20 mouse cellular contexts compared by ENCODE assay signal in genomic region chr7:36971772-36972171, GRCm38 (mm10).
"Had no signal": no experiment of that assay in that cellular context is flagged by ENCODE, and none has a peak within 500 bp of the region (broad histone marks: within the 10 kb centered on the region; RNA-seq: fewer than 3 reads in every experiment).

No protein-coding gene starts in this region.

- H3K36me3 ChIP-seq: limb, embryonic 15.5 days; midbrain, embryonic 12.5 days; midbrain, embryonic 15.5 days had no signal

- H3K27ac ChIP-seq: limb, embryonic 15.5 days; liver, embryonic 14.5 days; macrophage; midbrain, embryonic 12.5 days; midbrain, embryonic 15.5 days; stomach, postnatal 0 days had no signal

- ATAC-seq: liver, postnatal 0 days; lung, postnatal 0 days; midbrain, embryonic 15.5 days had no signal

- H3K27me3 ChIP-seq: limb, embryonic 15.5 days; midbrain, embryonic 12.5 days; midbrain, embryonic 15.5 days had no signal

- H3K9me3 ChIP-seq: limb, embryonic 15.5 days; midbrain, embryonic 12.5 days; midbrain, embryonic 15.5 days had no signal

- H3K4me3 ChIP-seq: limb, embryonic 15.5 days; midbrain, embryonic 12.5 days; midbrain, embryonic 15.5 days had no signal

- DNase-seq: kidney, adult 11 months; kidney, adult 8-10 months; kidney, postnatal 14 days; kidney, postnatal 4 days; layer of hippocampus, adult 9-11 months; liver, postnatal 0 days; right cerebral cortex, postnatal 14 days; right cerebral cortex, postnatal 4 days; thymus, adult 2 months; thymus, postnatal 14 days; thymus, postnatal 4 days had no signal

- H3K9ac ChIP-seq: limb, embryonic 15.5 days; liver, embryonic 14.5 days; liver, postnatal 0 days; lung, embryonic 14.5 days; midbrain, embryonic 12.5 days; midbrain, embryonic 15.5 days had no signal

- H3K4me2 ChIP-seq: limb, embryonic 15.5 days; liver, embryonic 11.5 days; lung, embryonic 14.5 days; midbrain, embryonic 12.5 days; midbrain, embryonic 15.5 days had no signal
